Mouse (Mus musculus) lung, postnatal 0 days (tissue): ENCODE results near the gene Ttc13. TPM values are rescaled to one million over a fixed set of nuclear protein-coding genes. Genes with fewer than 3 reads are reported as not detected.

Experiments used
- ATAC-seq: fragments of 200-750 bp; cut with Nextera tagmentation; 2 replicates; pipeline ENCODE4 v1.8.0; 2017; ENCODE audit warnings: moderate library complexity
- DNase-seq: peaks from one replicate; pipeline ENCODE4 v3.0.0-alpha.2; 2016; ENCODE audit warnings: low spot score
- H3K27ac ChIP-seq: fragments of 300-500 bp; sonication (generic); 2 replicates; pipeline ENCODE4 v1.5.1; 2014; ENCODE audit warnings: antibody characterized with exemption, mild to moderate bottlenecking, low read length, mixed read lengths
- H3K27me3 ChIP-seq: fragments of 300-500 bp; sonication (generic); replicated peaks from 2 replicates; pipeline ENCODE4 v1.6.1; 2014; ENCODE audit warnings: low read length, mixed read lengths; ENCODE audit not compliant: insufficient read depth
- H3K36me3 ChIP-seq: fragments of 300-500 bp; sonication (generic); 2 replicates; pipeline ENCODE4 v1.6.1; 2014; ENCODE audit warnings: low read length, mixed read lengths; ENCODE audit not compliant: insufficient read depth
- H3K4me1 ChIP-seq: fragments of 300-500 bp; sonication (generic); 2 replicates; pipeline ENCODE4 v1.6.1; 2014; ENCODE audit warnings: antibody characterized with exemption, low read depth, low read length, mixed read lengths; ENCODE audit not compliant: insufficient read depth
- H3K4me2 ChIP-seq: fragments of 300-500 bp; sonication (generic); replicated peaks from 2 replicates; pipeline ENCODE4 v1.6.1; 2014; ENCODE audit warnings: low read depth, mild to moderate bottlenecking, low read length, moderate library complexity, mixed read lengths
- H3K4me3 ChIP-seq: fragments of 300-500 bp; sonication (generic); 2 replicates; pipeline ENCODE4 v1.5.1; 2014; ENCODE audit warnings: low read depth, low read length
- H3K9ac ChIP-seq: fragments of 300-500 bp; sonication (generic); replicated peaks from 2 replicates; pipeline ENCODE4 v1.6.1; 2014; ENCODE audit warnings: low read depth, mild to moderate bottlenecking
- H3K9me3 ChIP-seq: fragments of 300-500 bp; sonication (generic); 2 replicates; pipeline ENCODE4 v1.6.1; 2016; ENCODE audit warnings: low read length, mixed read lengths
- CTCF ChIP-seq: IDR thresholded peaks from 2 replicates; pipeline ENCODE4 v1.5.1; 2016; ENCODE audit warnings: antibody characterized with exemption, mild to moderate bottlenecking
- EP300 ChIP-seq: IDR thresholded peaks from 2 replicates; pipeline ENCODE4 v1.6.1; 2016; ENCODE audit warnings: antibody characterized with exemption, mild to moderate bottlenecking, control low read depth
- WGBS: fragments of 180-500 bp; shearing (Covaris S2); extraction: QIAGEN DNeasy Blood & Tissue Kit; methylation state at CpG from one replicate; pipeline ENCODE4 v1.1.7; 2014; 5-methylcytosine and 5-hydroxymethylcytosine counted together
- polyA plus RNA-seq: library from polyadenylated mRNA; unstranded; fragments of >200 nt; fragmentation: Nextera tagmentation; extraction: Ambion mirVana; gene quantifications from 2 replicates; pipeline ENCODE4 v1.2.1, GENCODE M21; 2015

Gene Ttc13
- polyA plus RNA-seq, 1 experiment from 2014 or later, result 30.7 TPM

- DNase-seq (peak; percentile 86), ATAC-seq (peak; percentile 61)
- WGBS, result 61% methylated on average over 6 of the region's 6 CpGs
Measured at GRCm38 (mm10) chr8:124630489-124630888, 91.3 kb downstream of the Ttc13 start.

GRCm38 (mm10) chr8:124626251-124626650 is 95.5 kb downstream of the Ttc13 start:
- H3K4me1 ChIP-seq, result no peaks in the 10 kb centered on the region
- 86% methylated on average over 9 of the region's 9 CpGs for WGBS
- H3K9ac ChIP-seq, result no peak overlapping the region

More at GRCm38 (mm10) chr8:124630489-124630888, 91.3 kb downstream of the Ttc13 start:
- Histone ChIP-seq H3K4me1 (no peaks in the 10 kb centered on the region), H3K27me3 (no peaks in the 10 kb centered on the region), H3K4me3 (no peak overlapping the region), H3K4me2 (no peak overlapping the region), H3K27ac (no peak overlapping the region), H3K9me3 (no peaks in the 10 kb centered on the region), H3K9ac (no peak overlapping the region), H3K36me3 (no peaks in the 10 kb centered on the region)
- no peak for TF ChIP-seq EP300
- no peak for TF ChIP-seq CTCF

More at GRCm38 (mm10) chr8:124626251-124626650, 95.5 kb downstream of the Ttc13 start:
- Histone ChIP-seq H3K4me2 (no peak overlapping the region), H3K27me3 (no peaks in the 10 kb centered on the region), H3K27ac (no peak overlapping the region), H3K9me3 (no peaks in the 10 kb centered on the region), H3K4me3 (no peak overlapping the region), H3K36me3 (no peaks in the 10 kb centered on the region)
- no peak for TF ChIP-seq CTCF
- no peak for TF ChIP-seq EP300
- ATAC-seq (no peak), DNase-seq (no peak)

Other genes with a start within 250 kb of the Ttc13 start
- gene Cog2, start 201.2 kb downstream of the Ttc13 start, polyA plus RNA-seq, result 23.5 and 24.5 TPM in 2 replicates
- gene Agt, start 152.3 kb downstream of the Ttc13 start, polyA plus RNA-seq, result 101 and 133 TPM in 2 replicates
- gene Capn9, start 145.9 kb downstream of the Ttc13 start, polyA plus RNA-seq, result 0.11 and 0.16 TPM in 2 replicates
- gene 2310022B05Rik, start 58.6 kb downstream of the Ttc13 start, polyA plus RNA-seq, result 25.2 and 26.0 TPM in 2 replicates
- 14.6 and 15.0 TPM in 2 replicates for gene Arv1, start 156 bp upstream of the Ttc13 start, polyA plus RNA-seq
- gene Fam89a, start 29.8 kb upstream of the Ttc13 start, polyA plus RNA-seq, result 3.0 and 3.9 TPM in 2 replicates
- 1.5 and 1.7 TPM in 2 replicates for gene Trim67, start 71.1 kb upstream of the Ttc13 start, polyA plus RNA-seq
- gene Gnpat, start 141.1 kb upstream of the Ttc13 start, polyA plus RNA-seq, result 67.8 and 71.5 TPM in 2 replicates
- 18.0 and 18.2 TPM in 2 replicates for gene 2810004N23Rik, start 141.1 kb upstream of the Ttc13 start, polyA plus RNA-seq
- 7.0 and 7.7 TPM in 2 replicates for gene Exoc8, start 175.7 kb upstream of the Ttc13 start, polyA plus RNA-seq
- gene Sprtn, start 175.9 kb upstream of the Ttc13 start, polyA plus RNA-seq, result 6.9 TPM in 2 replicates
- 7.7 and 8.8 TPM in 2 replicates for gene Egln1, start 227.3 kb upstream of the Ttc13 start, polyA plus RNA-seq